Mouse (Mus musculus) limb, embryonic 15.5 days (tissue): Measurements from ENCODE around the gene Thap3. TPM values are rescaled to one million over a fixed set of nuclear protein-coding genes. Genes with fewer than 3 reads are reported as not detected.

ENCODE experiments used
- ATAC-seq: fragments of 200-750 bp; cut with Nextera tagmentation; 2 replicates; pipeline ENCODE4 v1.8.0; 2017; ENCODE audit warnings: low read depth, moderate TSS enrichment; ENCODE audit not compliant: insufficient number of reproducible peaks, low FRiP score, low TSS enrichment
- H3K27ac ChIP-seq: fragments of 300-500 bp; sonication (generic); 2 replicates; pipeline ENCODE4 v1.5.1; 2015; ENCODE audit warnings: moderate library complexity, mild to moderate bottlenecking, inconsistent platforms
- H3K27me3 ChIP-seq: fragments of 300-500 bp; sonication (generic); 2 replicates; pipeline ENCODE4 v1.6.1; 2015; ENCODE audit warnings: inconsistent platforms
- H3K36me3 ChIP-seq: fragments of 300-500 bp; sonication (generic); 2 replicates; pipeline ENCODE4 v1.6.1; 2015; ENCODE audit warnings: inconsistent platforms
- H3K4me1 ChIP-seq: fragments of 300-500 bp; sonication (generic); 2 replicates; pipeline ENCODE4 v1.6.1; 2015; ENCODE audit warnings: inconsistent platforms
- H3K4me2 ChIP-seq: fragments of 300-500 bp; sonication (generic); 2 replicates; pipeline ENCODE4 v1.6.1; 2015; ENCODE audit warnings: mild to moderate bottlenecking, inconsistent platforms
- H3K4me3 ChIP-seq: fragments of 300-500 bp; sonication (generic); 2 replicates; pipeline ENCODE4 v1.5.1; 2015; ENCODE audit warnings: mild to moderate bottlenecking, inconsistent platforms
- H3K9ac ChIP-seq: fragments of 300-500 bp; sonication (generic); 2 replicates; pipeline ENCODE4 v1.6.1; 2015; ENCODE audit warnings: inconsistent platforms
- H3K9me3 ChIP-seq: fragments of 300-500 bp; sonication (generic); 2 replicates; pipeline ENCODE4 v1.6.1; 2016; ENCODE audit warnings: inconsistent platforms
- WGBS: fragments of 180-500 bp; shearing (Covaris S2); methylation state at CpG from one replicate; pipeline ENCODE4 v1.1.7; 2015; 5-methylcytosine and 5-hydroxymethylcytosine counted together
- polyA plus RNA-seq: library from polyadenylated mRNA; unstranded; fragments of >200 nt; fragmentation: Nextera tagmentation; extraction: Ambion mirVana; gene quantifications from 2 replicates; pipeline ENCODE4 v1.2.1, GENCODE M21; 2015

Thap3 gene
- polyA plus RNA-seq, 1 experiment from 2014 or later = 45.6 TPM

DNA sequence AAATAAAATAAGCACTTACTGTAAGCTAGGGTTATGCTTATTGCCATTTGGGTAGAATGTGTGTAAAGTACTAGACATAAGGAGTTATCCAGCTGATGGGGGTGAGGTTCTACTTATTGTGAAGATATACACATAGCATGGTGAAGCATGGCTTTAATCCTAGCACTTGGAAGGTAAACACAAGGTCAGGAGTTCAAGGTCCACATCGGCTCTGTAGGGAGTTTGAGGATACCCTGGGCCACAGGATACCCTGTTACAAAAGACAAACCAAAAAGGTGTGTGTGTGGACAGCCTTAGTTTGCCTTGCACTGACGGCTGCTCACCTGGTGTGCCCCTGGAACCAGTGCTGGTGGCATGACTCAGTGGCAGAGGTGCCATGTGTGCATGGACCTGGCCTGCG, 50.7 kb downstream of the Thap3 start:
- H3K27ac ChIP-seq = no peak overlapping the region

DNA sequence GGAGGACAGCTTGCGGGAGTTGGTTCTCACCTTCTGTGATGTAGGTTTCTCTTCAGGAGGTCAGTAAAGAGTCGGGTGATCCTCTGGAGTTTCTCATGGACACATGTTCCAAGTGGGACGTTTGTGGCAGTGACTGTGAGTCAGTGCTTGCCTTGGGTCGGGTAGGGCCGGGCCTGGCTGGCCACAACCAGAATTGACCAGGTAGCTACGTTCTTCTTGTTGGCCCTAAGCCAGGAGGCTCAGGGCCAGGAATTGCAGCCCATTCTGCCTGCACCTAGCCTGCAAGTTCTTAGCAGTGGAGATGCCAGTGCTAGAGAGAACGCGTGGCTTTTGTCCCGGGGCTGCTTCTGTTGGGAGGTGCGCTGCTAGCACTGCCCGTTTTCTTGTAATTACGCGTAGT, 51.4 kb downstream of the Thap3 start:
- no peak overlapping the region for H3K4me3 ChIP-seq
- no peaks in the 10 kb centered on the region for H3K9me3 ChIP-seq
- ATAC-seq = no peak
- 90% methylated on average over 13 of the region's 13 CpGs for WGBS
- no peak overlapping the region for H3K4me2 ChIP-seq
- peaks cover 3% of the 10 kb centered on the region; the same call in 1 of the 2 replicates for H3K36me3 ChIP-seq
- H3K9ac ChIP-seq = no peak overlapping the region
- H3K27ac ChIP-seq = no peak overlapping the region
- H3K4me1 ChIP-seq = peaks cover 20% of the 10 kb centered on the region
- H3K27me3 ChIP-seq = no peaks in the 10 kb centered on the region

More for the DNA sequence above, 50.7 kb downstream of the Thap3 start:
- Histone ChIP-seq H3K4me3 (no peak overlapping the region), H3K9me3 (no peaks in the 10 kb centered on the region), H3K4me1 (peaks cover 20% of the 10 kb centered on the region), H3K36me3 (peaks cover 3% of the 10 kb centered on the region; the same call in 1 of the 2 replicates), H3K4me2 (no peak overlapping the region), H3K27me3 (no peaks in the 10 kb centered on the region), H3K9ac (no peak overlapping the region)
- no peak for ATAC-seq
- 89% methylated on average over 3 of the region's 3 CpGs for WGBS

DNA sequence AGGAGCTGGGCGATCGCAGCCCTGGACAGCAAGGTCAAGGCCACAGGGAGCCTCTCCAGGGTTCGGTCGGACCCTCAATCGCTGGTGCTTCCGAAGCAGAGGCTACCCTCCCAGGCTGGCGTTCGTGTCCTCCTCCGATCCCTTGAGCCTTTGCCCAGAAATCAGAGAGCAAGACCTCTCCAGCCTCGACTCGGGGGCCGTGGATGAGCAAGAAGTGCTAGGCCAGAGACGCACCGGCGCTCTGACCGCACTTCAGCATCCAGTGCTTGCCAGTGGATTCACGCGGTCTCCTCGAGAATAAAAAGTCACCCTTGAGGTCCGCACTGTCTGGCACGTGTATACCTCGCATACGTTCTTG, 54.6 kb downstream of the Thap3 start:
- ATAC-seq = no peak
- peak overlapping the region; percentile 77 for H3K4me2 ChIP-seq
- H3K4me1 ChIP-seq = peaks cover 20% of the 10 kb centered on the region
- no peak overlapping the region for H3K27ac ChIP-seq
- H3K27me3 ChIP-seq = no peaks in the 10 kb centered on the region
- under 1% methylated on average over 23 of the region's 23 CpGs for WGBS
- peak overlapping the region; percentile 59 for H3K4me3 ChIP-seq
- H3K9me3 ChIP-seq = no peaks in the 10 kb centered on the region
- peaks cover 3% of the 10 kb centered on the region; the same call in 1 of the 2 replicates for H3K36me3 ChIP-seq
- H3K9ac ChIP-seq = peak overlapping the region; percentile 72

DNA sequence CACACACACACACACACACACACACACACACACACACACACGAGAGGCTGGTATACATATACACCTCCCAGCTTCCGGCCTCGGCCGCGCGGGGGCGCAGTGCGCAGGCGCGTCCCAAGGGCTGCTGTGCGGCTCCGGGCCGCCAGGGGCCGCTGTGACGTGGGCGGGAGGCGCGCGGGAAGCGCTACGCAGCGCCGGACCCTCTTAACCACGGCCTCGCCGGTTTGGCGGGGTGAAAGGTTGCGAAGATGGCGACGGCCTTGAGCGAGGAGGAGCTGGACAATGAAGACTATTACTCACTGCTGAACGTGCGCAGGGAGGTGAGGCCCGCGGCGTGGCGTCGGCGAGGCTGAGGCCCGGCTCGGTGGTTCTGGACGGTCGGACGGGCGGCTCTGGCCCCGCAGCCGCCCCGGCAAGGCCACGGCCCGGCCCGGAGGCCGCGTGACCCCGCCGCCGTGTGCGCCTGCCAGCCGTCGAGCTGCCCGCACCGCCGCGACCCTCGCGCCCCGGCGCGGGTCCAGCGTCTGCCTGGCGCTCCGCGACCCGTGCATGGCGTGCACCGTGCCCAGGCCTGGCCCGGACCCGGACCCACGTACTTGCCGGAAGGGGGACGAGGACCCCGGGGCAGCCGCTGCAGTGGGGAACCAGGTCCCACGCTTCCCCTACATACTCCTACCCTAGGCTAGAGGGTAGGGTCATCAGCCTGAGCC, 55.1 kb downstream of the Thap3 start, which contains the start of gene Dnajc11:
Gene Dnajc11 (plus strand): TSS at position 187 of the 710 bp plus-strand sequence.
- peaks cover 3% of the 10 kb centered on the region; the same call in 1 of the 2 replicates for H3K36me3 ChIP-seq
- ATAC-seq = peak; percentile 78
- no peaks in the 10 kb centered on the region for H3K9me3 ChIP-seq

More for the DNA sequence above, 55.1 kb downstream of the Thap3 start, which contains the start of gene Dnajc11:
- Histone ChIP-seq H3K27ac (no peak within 1 kb of the TSS), H3K4me1 (peaks cover 20% of the 10 kb centered on the region), H3K27me3 (no peaks in the 10 kb centered on the region), H3K4me3 (peak within 1 kb of the TSS; percentile 59), H3K4me2 (peak within 1 kb of the TSS; percentile 77), H3K9ac (peak within 1 kb of the TSS; percentile 72)
- WGBS = under 1% methylated on average over 80 of the region's 83 CpGs

Other genes with a start within 250 kb of the Thap3 start
- 65.7 and 66.4 TPM in 2 replicates for gene Camta1, start 127.1 kb downstream of the Thap3 start, polyA plus RNA-seq
- 58.3 and 61.6 TPM in 2 replicates for gene Dnajc11, start 55.3 kb downstream of the Thap3 start, polyA plus RNA-seq
- 28.4 and 34.2 TPM in 2 replicates for gene Phf13, start 7.3 kb upstream of the Thap3 start, polyA plus RNA-seq
- gene Klhl21, start 19.8 kb upstream of the Thap3 start, polyA plus RNA-seq = 16.2 and 19.7 TPM in 2 replicates
- gene Zbtb48, start 38.7 kb upstream of the Thap3 start, polyA plus RNA-seq = 17.2 and 19.5 TPM in 2 replicates
- 0.81 and 1.7 TPM in 2 replicates for gene Tas1r1, start 49.6 kb upstream of the Thap3 start, polyA plus RNA-seq
- gene Nol9, start 50.3 kb upstream of the Thap3 start, polyA plus RNA-seq = 27.0 and 30.3 TPM in 2 replicates
- 17.1 and 18.5 TPM in 2 replicates for gene Plekhg5, start 83.5 kb upstream of the Thap3 start, polyA plus RNA-seq
- gene Tnfrsf25, start 126.9 kb upstream of the Thap3 start, polyA plus RNA-seq = 1.1 and 1.2 TPM in 2 replicates
- gene Espn, start 163.4 kb upstream of the Thap3 start, polyA plus RNA-seq = 1.9 and 2.2 TPM in 2 replicates
- gene Hes2, start 169.9 kb upstream of the Thap3 start, polyA plus RNA-seq = 0.12 and 0.14 TPM in 2 replicates
- gene Acot7, start 189.1 kb upstream of the Thap3 start, polyA plus RNA-seq = 52.6 and 57.3 TPM in 2 replicates